Mouse (Mus musculus) lung, embryonic 15.5 days (tissue): Measurements from ENCODE around the gene Cyb5r4. TPM values are rescaled to one million over a fixed set of nuclear protein-coding genes. Genes with fewer than 3 reads are reported as not detected.
"Not testable (repeated sequence)": the region's sequence is repeated elsewhere in the genome, so short reads cannot be mapped to it uniquely, and the experiment has no call there.

Experiments
- ATAC-seq: fragments of 200-750 bp; cut with Nextera tagmentation; 2 replicates; pipeline ENCODE4 v1.8.0; 2017; ENCODE audit warnings: moderate number of reproducible peaks, borderline replicate concordance; ENCODE audit not compliant: low FRiP score, low TSS enrichment; ENCODE audit errors: extremely low read depth
- H3K27ac ChIP-seq: fragments of 300-500 bp; sonication (generic); 2 replicates; pipeline ENCODE4 v1.5.1; 2015; ENCODE audit warnings: moderate library complexity, mild to moderate bottlenecking, inconsistent platforms
- H3K27me3 ChIP-seq: fragments of 300-500 bp; sonication (generic); 2 replicates; pipeline ENCODE4 v1.6.1; 2015; ENCODE audit warnings: inconsistent platforms
- H3K36me3 ChIP-seq: fragments of 300-500 bp; sonication (generic); 2 replicates; pipeline ENCODE4 v1.6.1; 2015; ENCODE audit warnings: inconsistent platforms
- H3K4me1 ChIP-seq: fragments of 300-500 bp; sonication (generic); 2 replicates; pipeline ENCODE4 v1.6.1; 2015; ENCODE audit warnings: inconsistent platforms
- H3K4me2 ChIP-seq: fragments of 300-500 bp; sonication (generic); 2 replicates; pipeline ENCODE4 v1.6.1; 2015; ENCODE audit warnings: inconsistent platforms, mild to moderate bottlenecking, moderate library complexity
- H3K4me3 ChIP-seq: fragments of 300-500 bp; sonication (generic); 2 replicates; pipeline ENCODE4 v1.5.1; 2015; ENCODE audit warnings: mild to moderate bottlenecking, inconsistent platforms
- H3K9ac ChIP-seq: fragments of 300-500 bp; sonication (generic); 2 replicates; pipeline ENCODE4 v1.6.1; 2015; ENCODE audit warnings: inconsistent platforms
- H3K9me3 ChIP-seq: fragments of 300-500 bp; sonication (generic); 2 replicates; pipeline ENCODE4 v1.6.1; 2016; ENCODE audit warnings: inconsistent platforms
- whole genome bisulfite sequencing: fragments of 180-500 bp; shearing (Covaris S2); methylation state at CpG from one replicate; pipeline ENCODE4 v1.1.7; 2015; 5-methylcytosine and 5-hydroxymethylcytosine counted together
- polyA plus RNA-seq: library from polyadenylated mRNA; unstranded; fragments of >200 nt; fragmentation: Nextera tagmentation; extraction: Ambion mirVana; gene quantifications from 2 replicates; pipeline ENCODE4 v1.2.1, GENCODE M21; 2015

Cyb5r4 gene
- 54.1 and 55.8 TPM in 2 replicates for polyA plus RNA-seq

DNA sequence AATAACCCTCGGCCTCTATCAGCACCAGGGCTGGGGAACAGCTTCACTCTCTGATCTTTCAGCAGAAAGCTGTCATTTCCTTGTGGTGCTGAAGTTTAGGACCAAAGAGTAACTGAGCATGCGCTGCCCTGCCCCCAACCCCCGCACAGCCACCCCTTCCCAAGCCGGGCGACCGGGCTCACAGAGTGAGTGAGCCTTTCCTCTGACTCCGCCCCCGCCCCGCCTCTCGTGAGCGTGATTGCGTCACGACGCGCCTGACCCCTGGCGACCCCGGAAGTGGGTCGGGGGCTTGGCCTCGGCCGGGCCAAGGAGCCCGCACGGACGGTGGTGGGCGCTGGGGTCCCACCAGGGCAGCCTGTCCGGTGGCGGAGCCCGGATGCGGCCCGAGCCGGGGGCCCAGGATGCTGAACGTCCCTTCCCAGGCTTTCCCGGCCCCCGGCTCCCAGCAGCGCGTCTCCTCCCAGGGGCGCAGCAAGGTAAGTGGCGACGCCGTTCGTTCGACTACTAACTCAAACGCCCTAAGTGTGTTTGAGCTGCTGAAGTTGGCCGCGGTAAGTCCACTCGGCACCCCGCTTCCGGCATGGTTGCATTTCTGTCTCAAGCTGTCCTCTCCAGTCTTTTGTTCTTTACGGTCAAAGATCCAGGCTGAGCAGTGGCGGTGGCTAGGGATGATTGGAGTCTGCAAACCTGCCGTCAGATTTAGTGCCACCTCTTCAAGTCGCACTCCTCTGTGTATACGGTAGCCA is at the start of gene Cyb5r4:
Gene Cyb5r4, plus strand, starts transcription at position 237 of the 746 bp plus-strand sequence.
- Histone ChIP-seq H3K27me3 (peaks cover 9% of the 10 kb centered on the region; the same call in 1 of the 2 replicates), H3K4me3 (peak within 1 kb of the TSS; percentile 93), H3K27ac (peak within 1 kb of the TSS; percentile 75), H3K4me2 (peak within 1 kb of the TSS; percentile 67), H3K4me1 (peaks cover 14% of the 10 kb centered on the region), H3K9me3 (no peaks in the 10 kb centered on the region), H3K36me3 (no peaks in the 10 kb centered on the region), H3K9ac (peak within 1 kb of the TSS; percentile 76)
- ATAC-seq: peak; percentile 100
- under 1% methylated on average over 52 of the region's 52 CpGs for WGBS

DNA sequence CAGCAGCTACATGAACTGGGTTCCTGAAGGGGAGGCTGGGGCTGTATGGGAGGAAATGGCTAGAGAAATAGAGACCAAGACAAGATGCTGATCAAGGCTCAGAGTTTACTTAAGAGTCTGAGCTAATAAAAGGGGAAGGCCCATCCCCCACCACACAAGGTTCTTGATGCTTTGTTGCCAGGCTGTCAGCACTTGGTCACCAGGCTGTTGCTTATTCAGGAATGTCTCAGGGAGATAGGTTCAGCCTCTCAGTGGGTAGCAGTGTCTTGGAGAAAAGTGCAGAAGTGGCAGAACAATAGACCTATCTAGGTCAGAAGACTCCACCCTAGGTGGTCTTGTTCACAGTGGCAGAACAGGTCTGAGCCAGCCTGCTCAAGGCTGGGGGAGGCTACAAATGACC is 49.3 kb upstream of the Cyb5r4 start:
- H3K9me3 ChIP-seq, H3K4me3 ChIP-seq, ATAC-seq, H3K27me3 ChIP-seq, H3K4me1 ChIP-seq, H3K4me2 ChIP-seq, H3K27ac ChIP-seq, H3K9ac ChIP-seq, H3K36me3 ChIP-seq: not testable (repeated sequence)

DNA sequence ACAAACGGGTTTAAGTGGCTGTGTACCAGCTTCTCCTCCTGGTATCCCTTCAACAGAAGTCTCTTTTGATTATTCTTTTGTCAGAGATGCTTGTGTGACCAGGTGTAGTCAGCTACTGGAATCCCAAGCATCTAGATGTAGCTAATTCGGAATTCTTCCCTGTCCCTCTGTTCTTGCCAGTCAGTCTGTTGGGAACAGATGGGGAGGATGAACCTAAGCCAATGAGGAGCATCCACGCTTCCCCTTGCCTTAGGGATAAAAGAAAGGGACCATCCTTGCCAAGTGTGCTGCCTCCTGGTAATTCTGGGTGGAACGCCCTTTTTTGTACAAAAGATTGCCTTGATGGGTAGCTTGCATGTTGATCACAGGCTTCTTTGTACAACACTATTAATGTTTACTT is 48.3 kb upstream of the Cyb5r4 start:
- H3K4me2 ChIP-seq: no peak overlapping the region
- no peaks in the 10 kb centered on the region for H3K9me3 ChIP-seq
- H3K4me1 ChIP-seq: no peaks in the 10 kb centered on the region
- no peaks in the 10 kb centered on the region for H3K27me3 ChIP-seq
- H3K36me3 ChIP-seq: no peaks in the 10 kb centered on the region
- H3K4me3 ChIP-seq: no peak overlapping the region
- ATAC-seq: no peak
- H3K27ac ChIP-seq: no peak overlapping the region
- 66% methylated on average over 4 of the region's 4 CpGs for WGBS
- no peak overlapping the region for H3K9ac ChIP-seq

DNA sequence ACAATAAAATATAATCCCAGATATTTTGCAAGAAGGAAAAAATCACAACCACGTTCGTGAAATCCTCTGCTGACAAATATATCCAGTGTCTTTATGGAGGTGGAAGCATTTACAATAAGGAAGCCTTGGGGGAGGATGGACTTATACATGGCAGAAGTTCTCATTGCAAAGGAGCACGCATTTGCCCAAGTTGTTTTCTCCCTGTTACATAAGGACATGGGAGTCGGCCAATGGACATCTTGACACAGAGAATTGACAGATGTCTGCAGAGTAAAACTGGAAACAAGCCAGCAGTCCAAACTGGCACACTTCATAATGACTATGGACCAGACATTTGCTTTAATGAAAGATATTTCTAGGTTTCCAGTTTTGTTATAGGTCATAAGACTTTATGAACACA is 44.9 kb upstream of the Cyb5r4 start:
- Histone ChIP-seq H3K9ac (no peak overlapping the region), H3K4me3 (no peak overlapping the region), H3K4me2 (no peak overlapping the region), H3K27me3 (no peaks in the 10 kb centered on the region), H3K36me3 (no peaks in the 10 kb centered on the region), H3K4me1 (peaks cover 9% of the 10 kb centered on the region), H3K9me3 (no peaks in the 10 kb centered on the region), H3K27ac (no peak overlapping the region)
- ATAC-seq: no peak
- 63% methylated on average over 4 of the region's 4 CpGs for WGBS

DNA sequence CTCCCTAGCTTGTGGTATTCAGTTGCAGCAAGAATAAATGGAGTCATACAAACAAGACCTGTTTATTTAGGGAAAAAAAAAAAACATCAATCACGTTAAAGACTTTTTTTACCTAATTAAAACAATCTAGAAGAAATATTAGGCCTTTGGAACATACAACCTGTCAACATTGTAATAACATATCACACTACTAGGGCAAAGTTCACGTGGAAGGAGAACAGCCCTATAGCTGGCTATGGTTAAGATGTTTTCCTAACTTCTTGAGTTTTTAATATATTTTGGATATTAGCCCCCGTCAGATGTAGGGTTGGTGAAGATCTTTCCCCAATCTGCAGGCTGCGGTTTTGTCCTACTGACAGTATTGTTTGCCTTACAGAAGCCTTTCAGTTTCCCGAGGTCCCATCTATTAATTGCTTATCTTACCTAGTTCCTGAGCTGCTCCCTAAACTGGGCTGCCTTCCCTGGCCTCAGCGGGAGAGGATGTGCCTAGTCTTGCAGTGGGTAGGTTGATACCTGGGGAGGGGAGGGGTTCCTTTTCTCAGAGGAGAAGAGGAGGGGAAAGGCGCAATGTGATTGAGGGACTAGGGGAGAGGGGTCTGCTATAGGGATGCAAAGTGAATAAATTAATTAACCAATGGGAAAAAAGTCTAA is 43.4 kb upstream of the Cyb5r4 start:
- no peak overlapping the region for H3K27ac ChIP-seq
- 38% methylated on average over 7 of the region's 7 CpGs for WGBS
- no peak; the same call in 1 of the 2 replicates for ATAC-seq
- H3K27me3 ChIP-seq: no peaks in the 10 kb centered on the region
- no peak overlapping the region for H3K9ac ChIP-seq
- H3K36me3 ChIP-seq: no peaks in the 10 kb centered on the region
- no peak overlapping the region for H3K4me3 ChIP-seq
- peaks cover 9% of the 10 kb centered on the region for H3K4me1 ChIP-seq
- H3K4me2 ChIP-seq: no peak overlapping the region
- no peaks in the 10 kb centered on the region for H3K9me3 ChIP-seq

DNA sequence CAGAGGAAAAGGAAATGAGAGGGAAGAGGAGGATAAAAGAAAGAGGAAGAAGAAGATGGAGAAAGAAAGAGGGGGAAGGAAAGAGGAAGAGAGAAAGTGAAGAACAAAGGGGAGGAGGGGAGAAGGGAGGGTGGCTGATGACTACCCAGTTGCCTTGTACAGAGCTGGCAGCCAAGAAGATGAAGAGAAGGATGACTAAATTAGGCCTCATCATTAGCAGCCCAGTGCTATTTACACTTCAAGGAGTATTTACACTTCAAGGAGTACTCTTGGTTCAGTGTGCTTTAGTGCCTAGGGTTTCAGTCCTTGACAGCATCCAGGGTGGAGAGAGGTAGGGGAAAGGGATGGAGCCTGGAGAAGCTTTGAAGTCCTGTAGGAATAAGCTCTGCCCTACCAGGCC is 41.8 kb upstream of the Cyb5r4 start:
- H3K4me2 ChIP-seq: no peak overlapping the region
- H3K9me3 ChIP-seq: no peaks in the 10 kb centered on the region
- H3K36me3 ChIP-seq: no peaks in the 10 kb centered on the region
- peaks cover 9% of the 10 kb centered on the region for H3K4me1 ChIP-seq
- no peak for ATAC-seq
- no peak overlapping the region for H3K9ac ChIP-seq
- no peak overlapping the region for H3K4me3 ChIP-seq
- H3K27me3 ChIP-seq: no peaks in the 10 kb centered on the region
- H3K27ac ChIP-seq: no peak overlapping the region

DNA sequence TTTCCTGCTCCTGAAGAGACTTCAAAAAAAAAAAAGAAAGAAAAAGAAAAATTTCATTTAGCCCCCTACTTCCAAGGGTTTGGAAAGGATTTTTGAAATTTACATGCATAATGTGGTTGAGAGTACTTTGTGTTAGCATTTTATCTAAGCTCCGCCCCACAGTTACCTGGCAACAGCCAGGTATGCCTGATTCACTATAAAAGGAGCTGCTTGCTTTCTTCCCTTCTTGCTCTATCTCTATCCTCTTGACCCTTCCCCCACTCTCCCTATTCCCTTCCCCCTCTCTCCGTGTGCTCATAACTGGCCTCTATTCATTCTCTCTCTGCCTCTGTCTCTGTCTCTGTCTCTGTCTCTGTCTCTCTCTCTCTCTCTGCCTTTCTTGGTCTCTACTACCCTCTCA is 40.9 kb upstream of the Cyb5r4 start:
- Histone ChIP-seq H3K9me3 (no peaks in the 10 kb centered on the region), H3K27me3 (no peaks in the 10 kb centered on the region), H3K4me2 (no peak overlapping the region), H3K4me1 (peaks cover 9% of the 10 kb centered on the region), H3K27ac (no peak overlapping the region), H3K9ac (no peak overlapping the region), H3K4me3 (no peak overlapping the region), H3K36me3 (no peaks in the 10 kb centered on the region)
- 45% methylated on average over 2 of the region's 2 CpGs for WGBS
- 0 out of 2 replicates have a peak, but pooled peaks have one; percentile 48 for ATAC-seq

DNA sequence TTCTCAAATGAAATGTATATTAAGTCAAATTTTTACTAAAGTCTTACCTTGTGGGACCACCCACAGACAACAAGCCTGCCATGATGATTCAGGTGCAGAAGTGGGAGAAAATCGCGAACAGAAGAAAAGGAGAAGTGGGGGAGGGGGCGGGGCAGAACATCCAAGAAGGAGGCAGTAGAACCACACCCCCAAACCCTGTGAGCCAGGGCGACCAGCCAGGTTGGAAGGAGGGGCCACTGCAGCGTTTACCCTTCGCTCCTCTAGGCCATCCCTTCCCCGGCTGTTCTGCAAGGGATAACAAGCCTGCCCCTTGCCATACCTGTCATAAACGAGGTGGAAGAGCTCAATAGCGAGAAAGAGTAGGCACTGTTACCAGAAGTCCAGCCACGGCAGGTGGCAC is 40.3 kb upstream of the Cyb5r4 start:
- WGBS: 20% methylated on average over 10 of the region's 10 CpGs
- H3K4me1 ChIP-seq: peaks cover 9% of the 10 kb centered on the region
- no peak overlapping the region for H3K27ac ChIP-seq
- no peak overlapping the region for H3K9ac ChIP-seq
- no peaks in the 10 kb centered on the region for H3K36me3 ChIP-seq
- ATAC-seq: peak; percentile 29; the same call in 1 of the 2 replicates
- no peaks in the 10 kb centered on the region for H3K27me3 ChIP-seq
- no peak overlapping the region for H3K4me3 ChIP-seq
- H3K4me2 ChIP-seq: peak overlapping the region; percentile 25; the same call in 1 of the 2 replicates
- no peaks in the 10 kb centered on the region for H3K9me3 ChIP-seq

DNA sequence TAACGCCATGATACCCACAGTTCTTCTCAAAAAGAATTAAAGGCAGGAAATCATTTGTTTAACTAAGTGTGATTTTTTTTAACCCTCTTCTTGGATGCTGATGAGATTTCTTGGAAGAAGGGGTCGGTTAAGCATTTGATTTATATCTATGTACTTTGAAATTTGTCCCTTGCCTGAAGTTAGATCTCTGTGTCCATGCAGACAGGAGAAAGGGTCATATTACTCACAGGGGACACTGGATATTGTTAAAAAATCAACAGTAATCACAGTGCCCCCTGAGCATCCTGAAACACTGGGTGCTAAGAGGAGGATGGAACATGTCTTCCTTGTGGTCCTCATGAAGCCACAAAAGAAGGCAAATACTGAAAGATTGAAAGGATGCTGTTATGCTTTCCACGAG is 37.2 kb upstream of the Cyb5r4 start:
- WGBS: 52% methylated on average over 3 of the region's 3 CpGs

DNA sequence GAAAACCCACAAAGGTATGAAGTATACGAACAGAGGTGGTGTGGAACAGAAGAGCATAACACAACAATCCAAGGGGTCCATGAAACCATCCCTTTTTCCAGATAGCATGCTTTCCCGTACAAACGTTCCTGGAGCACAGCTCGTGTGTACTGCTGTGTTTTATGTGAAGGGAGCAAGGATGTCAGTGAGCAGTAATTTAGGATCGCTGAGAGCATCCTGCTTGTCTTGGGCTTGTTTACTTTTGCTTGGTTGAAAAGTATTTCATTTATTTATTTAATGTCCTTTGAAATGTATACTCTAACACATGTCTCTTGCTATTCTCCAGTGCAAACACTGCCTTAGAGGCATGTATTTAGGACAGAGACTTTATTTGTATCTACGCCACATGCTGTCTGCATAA is 36.7 kb upstream of the Cyb5r4 start:
- Histone ChIP-seq H3K27me3 (no peaks in the 10 kb centered on the region), H3K4me1 (peaks cover 9% of the 10 kb centered on the region), H3K9ac (no peak overlapping the region), H3K4me3 (no peak overlapping the region), H3K36me3 (no peaks in the 10 kb centered on the region), H3K27ac (no peak overlapping the region), H3K9me3 (no peaks in the 10 kb centered on the region), H3K4me2 (no peak overlapping the region)
- 33% methylated on average over 6 of the region's 6 CpGs for WGBS
- no peak for ATAC-seq

More for the DNA sequence above, 37.2 kb upstream of the Cyb5r4 start:
- no peaks in the 10 kb centered on the region for H3K36me3 ChIP-seq
- H3K27ac ChIP-seq: no peak overlapping the region
- no peak overlapping the region for H3K9ac ChIP-seq
- no peaks in the 10 kb centered on the region for H3K9me3 ChIP-seq
- H3K4me1 ChIP-seq: peaks cover 9% of the 10 kb centered on the region
- no peak for ATAC-seq
- no peak overlapping the region for H3K4me2 ChIP-seq
- H3K27me3 ChIP-seq: no peaks in the 10 kb centered on the region
- no peak overlapping the region for H3K4me3 ChIP-seq

DNA sequence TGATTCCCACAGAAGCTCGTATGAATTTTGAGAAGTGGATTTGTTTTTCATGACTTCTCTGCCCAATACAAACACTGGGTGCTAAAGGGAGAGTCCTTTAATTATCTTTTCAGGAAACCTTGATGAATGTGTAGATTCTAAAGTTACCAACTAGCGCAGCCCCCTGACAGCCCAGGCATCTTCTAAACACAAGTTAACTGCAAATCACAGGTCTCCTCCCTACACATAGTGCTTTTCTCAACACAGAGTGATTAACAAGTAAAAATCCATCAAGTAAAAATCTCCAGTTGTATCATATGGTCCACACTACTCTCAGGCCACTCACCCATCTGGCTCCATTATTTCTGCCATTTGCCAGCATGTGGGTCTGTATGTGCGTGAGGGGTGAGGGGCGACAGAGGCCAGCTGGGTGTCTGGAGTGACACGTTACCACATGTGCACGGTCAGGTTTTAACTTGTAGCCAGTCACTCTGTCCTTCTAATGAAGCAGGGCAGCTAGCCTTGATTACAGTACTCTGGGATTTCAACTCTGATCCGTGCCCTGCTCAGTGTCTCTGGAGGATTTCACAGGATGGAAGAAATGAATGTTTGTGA is 35.0 kb upstream of the Cyb5r4 start:
- no peak overlapping the region for H3K27ac ChIP-seq
- H3K4me3 ChIP-seq: no peak overlapping the region
- H3K36me3 ChIP-seq: no peaks in the 10 kb centered on the region
- WGBS: 27% methylated on average over 7 of the region's 7 CpGs
- H3K4me1 ChIP-seq: peaks cover under 1% of the 10 kb centered on the region; the same call in 1 of the 2 replicates
- peak; percentile 55; the same call in 1 of the 2 replicates for ATAC-seq
- no peaks in the 10 kb centered on the region for H3K9me3 ChIP-seq
- no peak overlapping the region for H3K9ac ChIP-seq
- no peaks in the 10 kb centered on the region for H3K27me3 ChIP-seq
- H3K4me2 ChIP-seq: no peak overlapping the region

DNA sequence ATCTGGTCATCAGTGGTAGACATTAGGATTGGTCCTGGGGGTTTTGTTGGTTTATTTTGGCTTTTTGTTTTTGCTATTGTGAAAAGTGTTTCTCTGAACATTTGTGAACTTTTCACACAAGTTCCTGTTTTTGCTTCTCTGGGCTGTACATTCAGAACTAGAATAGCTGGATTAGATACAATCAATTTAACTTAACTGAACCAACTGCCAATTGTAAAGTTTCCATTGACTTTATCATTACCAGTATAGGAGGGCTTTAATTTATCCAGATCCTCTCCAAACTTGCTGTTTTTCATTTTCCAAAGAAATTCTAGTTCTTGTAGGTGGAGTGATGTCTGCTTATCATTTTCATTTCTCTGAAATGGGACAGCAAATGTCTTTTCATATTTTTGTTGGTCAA is 32.0 kb upstream of the Cyb5r4 start:
- no peak overlapping the region for H3K9ac ChIP-seq
- H3K36me3 ChIP-seq: no peaks in the 10 kb centered on the region
- H3K27ac ChIP-seq: no peak overlapping the region
- H3K9me3 ChIP-seq: no peaks in the 10 kb centered on the region
- H3K27me3 ChIP-seq: no peaks in the 10 kb centered on the region
- no peak overlapping the region for H3K4me2 ChIP-seq
- H3K4me1 ChIP-seq: no peaks in the 10 kb centered on the region
- ATAC-seq: no peak
- H3K4me3 ChIP-seq: no peak overlapping the region
